Mouse (Mus musculus) heart, postnatal 0 days (tissue): ENCODE data around the gene Arhgap8.

Experiments
- CTCF ChIP-seq: IDR thresholded peaks from 2 replicates; pipeline ENCODE4 v1.5.1; 2016; ENCODE audit warnings: antibody characterized with exemption, control low read depth, low read depth
- EP300 ChIP-seq: IDR thresholded peaks from 2 replicates; pipeline ENCODE4 v1.6.1; 2016; ENCODE audit warnings: antibody characterized with exemption, low read depth

- no peak for TF ChIP-seq CTCF
- no peak for TF ChIP-seq EP300
Observed at GRCm38 (mm10) chr15:84731676-84732424, 12.0 kb downstream of the Arhgap8 start.
